Mouse (Mus musculus): ENCODE measurements around the gene Ssh1. TPM values are rescaled to one million over a fixed set of nuclear protein-coding genes. Genes with fewer than 3 reads are reported as not detected.

The Ssh1 gene
- polyA plus RNA-seq, 1 experiment from 2014 or later = 5.3 TPM

DNA sequence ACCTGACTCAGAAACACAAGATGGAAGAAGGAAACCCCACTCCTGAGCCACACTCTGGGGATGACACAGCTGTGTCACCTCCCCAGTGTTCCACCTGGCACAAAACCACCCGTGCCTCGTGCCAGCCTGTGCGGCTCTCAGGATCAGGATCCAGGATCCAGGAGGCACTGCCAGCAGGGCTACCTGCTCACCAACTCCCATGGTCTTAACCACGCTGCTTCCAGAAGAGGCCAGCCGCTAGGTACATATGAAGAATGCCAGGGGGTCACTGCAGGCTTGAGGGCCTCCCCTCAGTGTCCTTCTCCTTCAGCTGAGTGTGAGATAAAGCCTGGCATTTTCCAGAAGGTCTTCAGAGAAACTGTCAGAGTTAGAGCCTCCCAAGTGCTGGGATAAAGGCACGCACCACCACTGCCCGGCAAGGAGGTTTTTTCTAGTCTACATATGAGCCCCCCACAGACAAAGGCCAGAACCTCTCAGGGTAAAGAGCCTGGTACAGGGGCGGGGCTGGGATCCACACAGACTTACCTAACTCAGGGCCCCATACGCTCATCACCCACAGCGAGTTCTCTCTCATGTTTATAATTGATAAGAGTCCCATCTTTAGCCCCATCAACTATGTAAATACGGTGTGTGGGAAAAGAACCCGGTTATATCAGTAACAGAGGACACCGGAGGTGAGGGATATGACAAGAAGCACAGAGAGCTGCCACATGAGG lies 9.5 kb downstream of the Ssh1 start:
- WGBS = 76% methylated on average over 13 of the region's 13 CpGs
- Histone ChIP-seq H3K27ac (replicated peaks) (no peak overlapping the region), H3K4me1 (replicated peaks; ENCODE audit: control insufficient read depth, insufficient read depth) (0 out of 2 replicates have a peak, but pooled peaks cover 3% of the 10 kb centered on the region), H3K9me3 (ENCODE audit: control insufficient read depth, low read length) (no peaks in the 10 kb centered on the region), H3K4me3 (ENCODE audit: low read depth, low read length) (no peak overlapping the region), H3K4me2 (replicated peaks; ENCODE audit: low read depth) (no peak overlapping the region), H3K9ac (ENCODE audit: low read length) (no peak overlapping the region), H3K27me3 (ENCODE audit: control insufficient read depth, insufficient read depth, low read length) (no peaks in the 10 kb centered on the region), H3K36me3 (ENCODE audit: control insufficient read depth, insufficient read depth, low read length) (no peaks in the 10 kb centered on the region; the same call in 1 of the 2 replicates)
- ATAC-seq (ENCODE audit: low FRiP score, low TSS enrichment) (no peak), DNase-seq (ENCODE audit: low spot score) (no peak)
- TF ChIP-seq EP300 (optimal IDR thresholded peaks at IDR 0.05) = no peak
- TF ChIP-seq CTCF (IDR thresholded peaks at IDR 0.05; ENCODE audit: low read depth) = no peak

DNA sequence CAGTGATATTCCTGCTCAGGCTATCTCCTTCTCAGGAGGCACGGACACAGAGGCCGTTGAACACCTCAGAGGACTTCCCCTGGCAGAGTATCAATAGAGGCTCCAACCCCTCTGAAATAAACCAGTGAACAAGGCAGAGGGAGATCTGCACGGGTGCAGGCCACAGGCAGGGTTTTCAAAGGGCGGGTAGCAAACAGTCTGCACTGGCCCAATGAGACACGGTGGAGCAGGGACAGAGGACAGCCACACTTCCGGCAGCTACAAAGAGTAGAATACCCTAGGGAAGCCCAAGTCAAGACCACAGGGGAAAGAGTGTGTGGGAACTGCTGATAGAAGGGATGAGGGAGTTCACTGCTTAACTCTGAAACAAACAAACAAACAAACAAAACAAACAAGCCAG lies 10.2 kb downstream of the Ssh1 start:
- H3K9ac ChIP-seq (ENCODE audit: low read length) = no peak overlapping the region
- ATAC-seq (ENCODE audit: low FRiP score, low TSS enrichment) (no peak), DNase-seq (ENCODE audit: low spot score) (no peak)
- no peak overlapping the region for H3K4me3 ChIP-seq (ENCODE audit: low read depth, low read length)
- H3K36me3 ChIP-seq (ENCODE audit: control insufficient read depth, insufficient read depth, low read length) = no peaks in the 10 kb centered on the region; the same call in 1 of the 2 replicates
- H3K9me3 ChIP-seq (ENCODE audit: control insufficient read depth, low read length) = no peaks in the 10 kb centered on the region
- H3K27ac ChIP-seq (replicated peaks) = no peak overlapping the region
- H3K4me2 ChIP-seq (replicated peaks; ENCODE audit: low read depth) = no peak overlapping the region
- H3K27me3 ChIP-seq (ENCODE audit: control insufficient read depth, insufficient read depth, low read length) = no peaks in the 10 kb centered on the region
- TF ChIP-seq EP300 (optimal IDR thresholded peaks at IDR 0.05) (no peak), CTCF (IDR thresholded peaks at IDR 0.05; ENCODE audit: low read depth) (no peak)
- 0 out of 2 replicates have a peak, but pooled peaks cover 3% of the 10 kb centered on the region for H3K4me1 ChIP-seq (replicated peaks; ENCODE audit: control insufficient read depth, insufficient read depth)
- WGBS = 59% methylated on average over 6 of the region's 6 CpGs

DNA sequence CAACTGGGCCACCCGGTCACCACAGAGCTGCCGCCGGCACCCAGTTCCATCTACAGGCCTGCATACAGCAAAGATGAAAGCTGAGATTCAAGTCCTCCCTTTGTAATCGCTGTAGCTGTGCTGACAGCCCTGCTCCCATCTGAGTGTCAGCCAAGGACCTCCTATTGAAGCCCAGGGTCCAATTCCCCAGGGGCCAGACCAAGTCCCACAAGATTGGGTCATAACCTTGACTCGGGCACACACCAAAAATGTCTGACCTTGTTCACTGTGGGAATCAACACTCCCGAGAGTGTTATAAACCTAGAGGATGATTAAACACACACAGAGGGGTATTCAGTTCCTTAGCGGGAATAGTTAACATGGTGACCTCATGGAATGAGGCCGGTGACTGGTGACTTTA lies 11.9 kb downstream of the Ssh1 start:
- no peaks in the 10 kb centered on the region for H3K27me3 ChIP-seq (ENCODE audit: control insufficient read depth, insufficient read depth, low read length)

DNA sequence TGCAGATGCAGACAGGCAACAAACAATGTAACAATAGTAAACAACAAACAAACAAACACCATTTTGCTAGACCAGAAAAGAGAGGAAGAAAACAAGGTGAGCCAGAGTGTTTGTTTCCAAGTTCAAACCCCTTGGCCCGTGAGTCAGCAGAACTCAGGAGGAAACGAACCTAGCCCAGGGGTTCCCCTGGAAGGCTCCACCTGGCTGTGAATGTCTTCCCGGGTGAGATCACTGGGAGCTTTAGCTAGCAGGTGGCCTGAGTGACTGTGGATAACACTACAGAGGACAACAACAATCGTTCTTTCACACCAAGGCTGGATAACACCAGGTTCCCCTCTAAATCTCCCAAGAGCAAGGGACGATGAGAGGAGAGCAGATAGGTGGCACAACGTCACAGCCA lies 12.5 kb downstream of the Ssh1 start:
- Histone ChIP-seq H3K36me3 (ENCODE audit: control insufficient read depth, insufficient read depth, low read length) (no peaks in the 10 kb centered on the region; the same call in 1 of the 2 replicates), H3K4me1 (replicated peaks; ENCODE audit: control insufficient read depth, insufficient read depth) (no peaks in the 10 kb centered on the region; the same call in 1 of the 2 replicates), H3K9ac (ENCODE audit: low read length) (no peak overlapping the region), H3K4me2 (replicated peaks; ENCODE audit: low read depth) (no peak overlapping the region), H3K27ac (replicated peaks) (no peak overlapping the region), H3K4me3 (ENCODE audit: low read depth, low read length) (no peak overlapping the region), H3K27me3 (ENCODE audit: control insufficient read depth, insufficient read depth, low read length) (no peaks in the 10 kb centered on the region), H3K9me3 (ENCODE audit: control insufficient read depth, low read length) (no peaks in the 10 kb centered on the region)
- 80% methylated on average over 6 of the region's 6 CpGs for WGBS
- no peak for DNase-seq (ENCODE audit: low spot score)
- 0 out of 2 replicates have a peak, but pooled peaks have one; percentile 31 for ATAC-seq (ENCODE audit: low FRiP score, low TSS enrichment)
- TF ChIP-seq EP300 (optimal IDR thresholded peaks at IDR 0.05) (no peak), CTCF (IDR thresholded peaks at IDR 0.05; ENCODE audit: low read depth) (0 out of 2 replicates have a peak, but pooled peaks have one; percentile 5)

More for the DNA sequence above, 11.9 kb downstream of the Ssh1 start:
- Histone ChIP-seq H3K36me3 (ENCODE audit: control insufficient read depth, insufficient read depth, low read length) (no peaks in the 10 kb centered on the region; the same call in 1 of the 2 replicates), H3K27ac (replicated peaks) (no peak overlapping the region), H3K9ac (ENCODE audit: low read length) (no peak overlapping the region), H3K4me3 (ENCODE audit: low read depth, low read length) (no peak overlapping the region), H3K4me1 (replicated peaks; ENCODE audit: control insufficient read depth, insufficient read depth) (0 out of 2 replicates have a peak, but pooled peaks cover 3% of the 10 kb centered on the region), H3K9me3 (ENCODE audit: control insufficient read depth, low read length) (no peaks in the 10 kb centered on the region), H3K4me2 (replicated peaks; ENCODE audit: low read depth) (no peak overlapping the region)
- DNase-seq (ENCODE audit: low spot score) (no peak), ATAC-seq (ENCODE audit: low FRiP score, low TSS enrichment) (no peak)
- TF ChIP-seq EP300 (optimal IDR thresholded peaks at IDR 0.05) (no peak), CTCF (IDR thresholded peaks at IDR 0.05; ENCODE audit: low read depth) (no peak)
- WGBS = 83% methylated on average over 8 of the region's 8 CpGs

DNA sequence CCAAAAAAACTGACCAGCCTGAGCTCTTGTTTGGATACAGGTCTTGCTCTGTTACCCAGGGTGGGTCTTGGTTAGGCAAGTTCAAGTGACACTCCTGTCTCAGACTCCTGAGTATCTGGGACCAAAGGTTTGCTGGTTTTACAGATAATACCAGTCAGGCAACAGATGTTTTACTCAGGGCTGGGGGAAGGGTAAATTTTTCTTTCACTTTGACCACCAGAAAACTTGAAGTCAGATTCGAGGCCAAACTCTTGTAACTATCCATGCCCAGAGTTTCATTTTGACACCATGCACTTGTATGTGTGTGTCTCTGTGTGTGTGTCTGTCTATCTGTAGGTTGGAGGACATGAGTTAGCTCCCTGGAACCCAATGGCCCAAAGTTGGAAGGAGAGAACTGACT lies 13.2 kb downstream of the Ssh1 start:
- Histone ChIP-seq H3K27me3 (ENCODE audit: control insufficient read depth, insufficient read depth, low read length) (no peaks in the 10 kb centered on the region), H3K27ac (replicated peaks) (no peak overlapping the region), H3K4me2 (replicated peaks; ENCODE audit: low read depth) (no peak overlapping the region), H3K9me3 (ENCODE audit: control insufficient read depth, low read length) (no peaks in the 10 kb centered on the region), H3K9ac (ENCODE audit: low read length) (no peak overlapping the region), H3K4me3 (ENCODE audit: low read depth, low read length) (no peak overlapping the region), H3K36me3 (ENCODE audit: control insufficient read depth, insufficient read depth, low read length) (no peaks in the 10 kb centered on the region; the same call in 1 of the 2 replicates), H3K4me1 (replicated peaks; ENCODE audit: control insufficient read depth, insufficient read depth) (peaks cover 5% of the 10 kb centered on the region)
- ATAC-seq (ENCODE audit: low FRiP score, low TSS enrichment) = no peak
- no peak for TF ChIP-seq CTCF (IDR thresholded peaks at IDR 0.05; ENCODE audit: low read depth)
- TF ChIP-seq EP300 (optimal IDR thresholded peaks at IDR 0.05) = no peak
- DNase-seq (ENCODE audit: low spot score) = no peak
- 61% methylated on average over 1 of the region's 1 CpGs for WGBS

DNA sequence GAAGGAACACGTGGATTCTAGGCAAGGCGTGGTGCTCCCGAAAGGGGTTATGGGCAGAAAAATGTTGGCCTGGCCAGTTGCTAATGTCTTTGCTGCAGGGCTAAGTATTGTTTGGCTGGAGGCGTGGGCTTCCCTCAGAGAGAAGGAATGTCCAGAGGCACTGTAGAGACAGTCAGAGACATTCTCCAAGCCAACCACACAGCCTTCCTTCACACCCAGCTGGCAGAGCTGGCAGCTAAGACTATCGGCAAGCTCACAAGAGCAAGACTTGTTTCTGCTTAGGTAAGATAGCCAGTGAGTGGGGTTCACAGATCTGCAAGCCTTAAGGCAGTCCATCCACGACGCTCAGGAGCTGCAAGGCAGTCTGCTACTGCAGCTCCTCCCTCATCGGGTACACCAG lies 16.4 kb downstream of the Ssh1 start:
- H3K4me3 ChIP-seq (ENCODE audit: low read depth, low read length) = no peak overlapping the region
- H3K4me1 ChIP-seq (replicated peaks; ENCODE audit: control insufficient read depth, insufficient read depth) = peaks cover 13% of the 10 kb centered on the region
- no peak overlapping the region for H3K4me2 ChIP-seq (replicated peaks; ENCODE audit: low read depth)
- no peaks in the 10 kb centered on the region for H3K9me3 ChIP-seq (ENCODE audit: control insufficient read depth, low read length)
- ATAC-seq (ENCODE audit: low FRiP score, low TSS enrichment) (no peak), DNase-seq (ENCODE audit: low spot score) (no peak)
- no peaks in the 10 kb centered on the region for H3K36me3 ChIP-seq (ENCODE audit: control insufficient read depth, insufficient read depth, low read length)
- H3K27ac ChIP-seq (replicated peaks) = no peak overlapping the region
- TF ChIP-seq CTCF (IDR thresholded peaks at IDR 0.05; ENCODE audit: low read depth) = no peak
- TF ChIP-seq EP300 (optimal IDR thresholded peaks at IDR 0.05) = no peak
- H3K9ac ChIP-seq (ENCODE audit: low read length) = no peak overlapping the region
- 55% methylated on average over 8 of the region's 8 CpGs for WGBS
- no peaks in the 10 kb centered on the region for H3K27me3 ChIP-seq (ENCODE audit: control insufficient read depth, insufficient read depth, low read length)

All from stomach, postnatal 0 days (tissue).